Mouse (Mus musculus) forebrain, embryonic 14.5 days (tissue): Measurements from ENCODE around the gene Sptbn2. TPM values are rescaled to one million over a fixed set of nuclear protein-coding genes. Genes with fewer than 3 reads are reported as not detected.

Source experiments
- ATAC-seq: fragments of 200-750 bp; cut with Nextera tagmentation; 2 replicates; pipeline ENCODE4 v1.8.0; 2017; ENCODE audit warnings: mild to moderate bottlenecking, moderate library complexity
- DNase-seq: peaks from one replicate; pipeline ENCODE4 v3.0.0-alpha.2; 2015; ENCODE audit warnings: low spot score
- H3K27ac ChIP-seq: fragments of 300-500 bp; sonication (generic); 2 replicates; pipeline ENCODE4 v1.5.1; 2014; ENCODE audit warnings: low read depth, mild to moderate bottlenecking, control low read depth, low read length, moderate library complexity
- H3K27me3 ChIP-seq: fragments of 300-500 bp; sonication (generic); replicated peaks from 2 replicates; pipeline ENCODE4 v1.6.1; 2014; ENCODE audit warnings: low read length, control low read depth, mixed read lengths; ENCODE audit not compliant: control insufficient read depth, insufficient read depth
- H3K36me3 ChIP-seq: fragments of 300-500 bp; sonication (generic); 2 replicates; pipeline ENCODE4 v1.6.1; 2014; ENCODE audit warnings: low read length, control low read depth; ENCODE audit not compliant: control insufficient read depth, insufficient read depth
- H3K4me1 ChIP-seq: fragments of 300-500 bp; sonication (generic); 2 replicates; pipeline ENCODE4 v1.6.1; 2014; ENCODE audit warnings: antibody characterized with exemption, low read length, control low read depth; ENCODE audit not compliant: control insufficient read depth, insufficient read depth
- H3K4me2 ChIP-seq: fragments of 300-500 bp; sonication (generic); 2 replicates; pipeline ENCODE4 v1.6.1; 2014; ENCODE audit warnings: mild to moderate bottlenecking, control low read depth, low read length
- H3K4me3 ChIP-seq: fragments of 300-500 bp; sonication (generic); 2 replicates; pipeline ENCODE4 v1.5.1; 2014; ENCODE audit warnings: low read depth, low read length, control low read depth
- H3K9ac ChIP-seq: fragments of 300-500 bp; sonication (generic); 2 replicates; pipeline ENCODE4 v1.6.1; 2014; ENCODE audit warnings: mild to moderate bottlenecking, low read length, control low read depth, moderate library complexity
- H3K9me3 ChIP-seq: fragments of 300-500 bp; sonication (generic); replicated peaks from 2 replicates; pipeline ENCODE4 v1.6.1; 2016; ENCODE audit warnings: low read length, control low read depth, mixed read lengths; ENCODE audit not compliant: control insufficient read depth
- WGBS: fragments of 180-500 bp; shearing (Covaris S2); extraction: QIAGEN DNeasy Blood & Tissue Kit; methylation state at CpG from one replicate; pipeline ENCODE4 v1.1.7; 2014; 5-methylcytosine and 5-hydroxymethylcytosine counted together
- polyA plus RNA-seq: library from polyadenylated mRNA; unstranded; fragments of >200 nt; fragmentation: Nextera tagmentation; extraction: Ambion mirVana; gene quantifications from 2 replicates; pipeline ENCODE4 v1.2.1, GENCODE M21; 2014

Gene Sptbn2
- polyA plus RNA-seq, 1 experiment from 2014 or later: 25.0 TPM

DNA sequence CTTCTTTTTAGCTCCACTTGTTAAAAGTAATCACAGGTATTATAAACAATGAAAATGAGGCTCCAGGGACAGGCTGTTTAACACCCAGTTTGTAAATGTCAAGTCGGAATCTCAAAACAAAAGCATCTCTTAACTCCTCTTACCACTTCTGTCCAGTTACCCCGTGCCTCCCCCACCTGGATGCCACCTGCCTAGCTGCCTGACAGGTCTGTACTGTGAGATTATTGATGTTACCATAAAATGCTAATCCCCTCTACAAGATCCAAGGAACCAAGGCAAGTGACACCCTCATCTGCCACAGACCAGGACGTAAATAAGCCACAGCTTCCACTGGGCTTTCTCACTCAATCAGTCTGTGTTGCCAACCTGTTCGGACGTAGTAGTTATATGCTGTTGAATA lies 11.1 kb upstream of the Sptbn2 start:
- no peaks in the 10 kb centered on the region for H3K9me3 ChIP-seq
- no peaks in the 10 kb centered on the region for H3K36me3 ChIP-seq
- H3K4me1 ChIP-seq: peaks cover 4% of the 10 kb centered on the region
- 80% methylated on average over 5 of the region's 5 CpGs for WGBS
- no peak overlapping the region for H3K4me3 ChIP-seq
- no peak overlapping the region for H3K27ac ChIP-seq
- ATAC-seq: no peak
- H3K9ac ChIP-seq: no peak overlapping the region
- no peak for DNase-seq
- peaks cover 3% of the 10 kb centered on the region; the same call in 1 of the 2 replicates for H3K27me3 ChIP-seq
- no peak overlapping the region for H3K4me2 ChIP-seq

DNA sequence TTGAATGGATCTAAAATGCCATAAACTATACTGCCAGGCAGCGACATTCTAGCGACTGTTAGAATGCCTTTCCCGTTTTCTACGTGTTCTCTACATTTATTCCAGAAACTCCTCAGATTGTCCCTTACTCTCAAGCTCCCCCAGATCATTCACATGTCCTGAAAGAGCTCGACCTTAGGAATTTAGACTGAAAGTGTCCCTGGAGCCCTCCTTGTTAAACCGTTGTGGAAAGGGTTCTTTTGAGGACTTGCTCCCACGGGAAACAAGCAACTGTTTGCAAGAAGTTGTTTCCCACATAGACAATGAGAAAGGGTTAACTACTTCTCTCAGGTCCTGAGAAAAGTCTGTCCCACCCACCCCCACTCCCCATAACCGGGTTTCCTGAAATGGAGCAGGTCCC lies 10.3 kb upstream of the Sptbn2 start:
- WGBS: 70% methylated on average over 8 of the region's 8 CpGs
- no peak overlapping the region for H3K9ac ChIP-seq
- no peak for DNase-seq
- H3K9me3 ChIP-seq: no peaks in the 10 kb centered on the region
- ATAC-seq: no peak
- H3K36me3 ChIP-seq: no peaks in the 10 kb centered on the region
- H3K4me2 ChIP-seq: no peak overlapping the region
- H3K4me3 ChIP-seq: no peak overlapping the region
- peaks cover 4% of the 10 kb centered on the region for H3K4me1 ChIP-seq
- peaks cover 3% of the 10 kb centered on the region; the same call in 1 of the 2 replicates for H3K27me3 ChIP-seq
- H3K27ac ChIP-seq: no peak overlapping the region

DNA sequence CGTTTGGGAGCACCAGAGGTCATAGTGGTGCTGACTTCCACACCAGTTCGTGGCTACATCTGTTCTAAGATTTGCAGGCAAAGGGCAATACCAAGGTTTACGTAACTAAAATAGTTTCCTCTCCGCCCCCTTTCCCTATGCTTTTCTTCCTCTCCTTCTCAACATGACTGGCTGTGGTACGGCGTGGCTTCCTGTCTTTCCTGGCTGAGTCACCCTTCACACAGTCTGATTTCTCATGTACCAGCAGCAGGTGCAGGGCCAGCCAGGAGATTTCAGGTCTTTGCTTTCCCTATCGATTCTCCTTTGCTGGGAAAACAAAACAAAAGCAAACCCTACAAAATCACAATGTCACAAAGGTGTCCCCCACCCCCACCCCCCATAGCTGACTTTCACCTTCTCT lies 9.7 kb upstream of the Sptbn2 start:
- H3K4me1 ChIP-seq: peaks cover 4% of the 10 kb centered on the region
- no peaks in the 10 kb centered on the region for H3K36me3 ChIP-seq
- H3K9ac ChIP-seq: no peak overlapping the region
- DNase-seq (no peak), ATAC-seq (no peak)
- H3K9me3 ChIP-seq: no peaks in the 10 kb centered on the region
- WGBS: 67% methylated on average over 7 of the region's 7 CpGs
- no peak overlapping the region for H3K4me2 ChIP-seq
- H3K4me3 ChIP-seq: no peak overlapping the region
- no peak overlapping the region for H3K27ac ChIP-seq
- H3K27me3 ChIP-seq: peaks cover 3% of the 10 kb centered on the region; the same call in 1 of the 2 replicates

DNA sequence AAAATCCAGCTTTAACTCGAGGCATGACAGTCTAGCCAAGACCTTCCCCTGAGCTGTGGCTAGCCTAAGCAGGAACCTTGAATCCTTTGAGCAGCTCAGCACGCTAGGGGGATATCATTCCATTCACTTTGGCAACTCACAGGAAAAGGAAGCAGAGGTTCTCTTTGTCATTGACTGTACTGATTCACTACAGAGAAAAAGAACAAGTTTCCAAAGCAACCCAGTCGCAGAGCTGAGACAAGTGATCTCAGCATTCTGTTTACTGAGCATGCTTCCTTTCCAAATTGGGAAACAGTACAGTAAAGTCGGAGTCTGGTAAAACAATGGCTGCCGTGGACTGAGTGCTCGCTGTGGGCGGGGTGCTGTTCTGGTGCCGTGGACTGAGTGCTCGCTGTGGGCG lies 2.2 kb upstream of the Sptbn2 start:
- WGBS: 84% methylated on average over 10 of the region's 10 CpGs
- Histone ChIP-seq H3K27ac (no peak overlapping the region), H3K9me3 (no peaks in the 10 kb centered on the region), H3K27me3 (no peaks in the 10 kb centered on the region), H3K4me3 (no peak overlapping the region), H3K4me2 (no peak overlapping the region), H3K9ac (no peak overlapping the region), H3K36me3 (no peaks in the 10 kb centered on the region), H3K4me1 (peaks cover 1% of the 10 kb centered on the region; the same call in 1 of the 2 replicates)
- ATAC-seq (no peak), DNase-seq (no peak)

DNA sequence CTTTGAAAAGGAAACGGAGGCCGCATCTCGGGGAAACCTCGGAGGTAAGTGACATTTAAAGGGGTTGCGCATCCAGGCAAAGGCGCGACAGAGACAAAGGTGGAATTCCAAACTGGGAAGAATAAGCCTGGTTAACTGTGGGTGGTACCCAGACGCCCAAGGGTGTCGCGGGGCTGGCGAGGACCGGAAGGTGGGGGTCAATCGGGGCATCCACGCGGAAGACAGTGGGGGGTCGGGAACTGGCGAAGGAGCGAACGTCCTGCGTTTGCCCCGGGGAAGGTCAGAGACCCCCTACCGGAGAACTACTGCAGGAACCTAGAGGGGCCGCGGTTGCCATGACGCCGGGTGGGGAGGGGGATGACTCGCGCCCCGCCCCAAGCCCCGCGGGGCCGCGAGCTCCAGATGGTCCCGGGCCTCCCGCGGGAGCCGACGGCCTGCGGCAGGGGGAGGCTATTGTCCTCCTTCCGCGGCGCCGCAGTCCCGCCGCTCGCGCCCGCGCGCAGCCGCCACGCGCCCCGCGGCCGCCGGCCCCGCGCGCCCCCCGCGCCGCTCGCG lies 711 bp downstream of the Sptbn2 start:
- Histone ChIP-seq H3K9ac (peak overlapping the region; percentile 95), H3K36me3 (no peaks in the 10 kb centered on the region), H3K9me3 (no peaks in the 10 kb centered on the region), H3K4me3 (peak overlapping the region; percentile 75), H3K27me3 (no peaks in the 10 kb centered on the region), H3K27ac (peak overlapping the region; percentile 90), H3K4me2 (peak overlapping the region; percentile 77), H3K4me1 (peaks cover 3% of the 10 kb centered on the region; the same call in 1 of the 2 replicates)
- ATAC-seq: peak; percentile 76
- peak; percentile 79 for DNase-seq
- under 1% methylated on average over 25 of the region's 65 CpGs for WGBS

DNA sequence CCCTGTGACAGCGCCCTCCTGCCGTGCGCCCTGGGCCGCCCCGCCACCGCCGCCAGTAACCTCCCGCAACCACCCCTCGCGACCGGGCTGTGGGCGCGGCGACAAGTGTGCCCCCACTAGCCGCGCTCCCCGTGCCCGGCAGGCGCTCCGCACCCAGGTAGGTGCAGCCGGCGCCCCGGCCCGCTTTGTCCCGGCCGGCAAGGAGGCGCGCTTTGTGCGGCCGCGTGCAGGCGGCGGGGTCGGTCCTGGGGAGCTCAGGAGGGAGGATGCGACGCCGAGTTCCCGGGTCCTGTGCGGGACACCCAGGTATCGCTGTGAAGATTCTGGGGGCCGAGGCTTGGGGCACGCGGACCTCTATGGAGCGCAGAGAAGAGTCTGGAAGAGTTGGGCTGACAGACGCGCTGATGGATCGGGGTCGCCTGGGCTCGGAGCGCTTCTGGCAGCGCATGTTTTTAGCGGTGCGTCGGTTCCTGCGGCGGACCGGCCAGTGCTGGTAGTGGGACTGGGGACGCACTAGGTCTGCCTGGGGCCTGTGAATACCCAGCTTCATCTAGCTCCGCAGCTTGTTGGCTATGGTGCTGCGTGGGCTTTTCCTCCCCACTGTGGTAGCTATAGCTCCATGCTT lies 1.3 kb downstream of the Sptbn2 start:
- H3K4me1 ChIP-seq: peaks cover 3% of the 10 kb centered on the region; the same call in 1 of the 2 replicates
- WGBS: under 1% methylated on average over 60 of the region's 60 CpGs
- H3K4me2 ChIP-seq: peak overlapping the region; percentile 77
- peak overlapping the region; percentile 95 for H3K9ac ChIP-seq
- peak overlapping the region; percentile 90 for H3K27ac ChIP-seq
- peak; percentile 60 for ATAC-seq
- peak overlapping the region; percentile 75 for H3K4me3 ChIP-seq
- no peaks in the 10 kb centered on the region for H3K27me3 ChIP-seq
- peak; percentile 57 for DNase-seq
- no peaks in the 10 kb centered on the region for H3K36me3 ChIP-seq
- no peaks in the 10 kb centered on the region for H3K9me3 ChIP-seq

DNA sequence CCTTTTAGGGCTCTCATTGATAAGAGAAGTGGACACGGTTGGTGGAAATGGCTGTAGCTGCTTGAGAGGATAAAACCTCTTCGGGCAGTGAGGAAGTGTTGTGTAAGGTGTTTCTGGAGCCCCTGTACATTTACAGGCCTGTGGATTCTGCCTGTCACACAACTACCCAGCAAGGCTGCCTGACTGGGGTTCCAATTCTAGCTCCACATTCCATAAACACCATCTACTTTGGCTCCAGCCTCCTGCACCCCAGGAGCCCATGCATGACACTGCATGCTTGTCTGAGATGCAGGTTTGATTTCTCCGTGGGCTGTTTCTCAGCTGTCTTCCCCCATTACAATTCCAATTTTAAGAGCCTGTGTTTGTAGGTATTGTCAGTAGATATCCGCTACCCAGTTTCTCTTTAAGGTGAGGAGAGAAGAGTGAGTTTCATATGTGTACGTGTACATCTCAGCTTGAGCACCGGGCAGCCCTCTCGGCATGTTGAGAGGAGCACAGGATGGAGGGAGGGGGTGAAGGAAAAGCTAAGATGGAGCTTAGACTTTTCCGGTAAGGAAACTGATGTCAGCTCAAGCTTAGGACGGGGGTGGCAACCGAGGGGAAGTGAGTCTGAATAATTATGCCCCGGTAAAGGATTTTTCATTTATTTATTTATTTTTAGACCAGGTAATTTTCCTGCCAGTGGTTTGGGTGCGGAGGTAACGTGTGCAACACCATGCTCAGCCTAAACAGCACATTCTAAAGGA lies 2.0 kb downstream of the Sptbn2 start:
- Histone ChIP-seq H3K9ac (peak overlapping the region; percentile 95), H3K4me3 (peak overlapping the region; percentile 75), H3K4me1 (peaks cover 3% of the 10 kb centered on the region; the same call in 1 of the 2 replicates), H3K9me3 (no peaks in the 10 kb centered on the region), H3K27ac (peak overlapping the region; percentile 90), H3K36me3 (no peaks in the 10 kb centered on the region), H3K4me2 (peak overlapping the region; percentile 77), H3K27me3 (no peaks in the 10 kb centered on the region)
- DNase-seq (no peak), ATAC-seq (no peak)
- 35% methylated on average over 13 of the region's 13 CpGs for WGBS

DNA sequence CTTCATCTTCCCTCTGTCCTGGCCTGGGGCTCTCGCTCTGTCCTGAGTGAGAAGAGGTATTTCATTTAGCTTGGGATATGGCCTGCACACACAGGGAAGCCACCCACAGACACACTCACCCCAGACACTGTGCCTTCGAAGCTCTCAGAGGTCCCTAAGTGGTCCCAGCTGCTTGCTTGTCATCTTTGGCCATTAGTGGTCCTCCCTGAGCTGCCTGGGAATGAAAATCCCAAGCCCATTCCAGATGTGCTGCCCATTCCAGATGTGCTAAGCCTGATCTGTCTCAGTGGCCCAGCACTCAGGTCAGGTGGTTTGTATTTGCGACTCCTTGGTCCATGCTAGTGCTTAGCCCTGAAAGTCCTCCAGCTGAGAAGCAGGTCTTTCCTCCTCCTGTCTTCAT lies 2.9 kb downstream of the Sptbn2 start:
- H3K4me2 ChIP-seq: peak overlapping the region; percentile 77
- H3K36me3 ChIP-seq: no peaks in the 10 kb centered on the region; the same call in 1 of the 2 replicates
- H3K4me1 ChIP-seq: peaks cover 3% of the 10 kb centered on the region; the same call in 1 of the 2 replicates
- H3K27me3 ChIP-seq: no peaks in the 10 kb centered on the region
- no peak for ATAC-seq
- H3K9me3 ChIP-seq: no peaks in the 10 kb centered on the region
- no peak for DNase-seq
- H3K27ac ChIP-seq: no peak overlapping the region
- 76% methylated on average over 3 of the region's 3 CpGs for WGBS
- peak overlapping the region; percentile 75; the same call in 1 of the 2 replicates for H3K4me3 ChIP-seq
- H3K9ac ChIP-seq: peak overlapping the region; percentile 95; the same call in 1 of the 2 replicates
